Mouse (Mus musculus) ES-Bruce4 (cell line): ENCODE data around the gene Ccdc137.

ENCODE experiments used
- CTCF ChIP-seq: IDR thresholded peaks from one replicate; pipeline ENCODE4 v1.8.1; 2011; ENCODE audit warnings: low read depth, low read length
- POLR2A ChIP-seq: IDR thresholded peaks from one replicate; pipeline ENCODE4 v1.8.1; 2011; ENCODE audit warnings: low read length; ENCODE audit not compliant: insufficient read depth

- TF ChIP-seq POLR2A, result no peak
- no peak for TF ChIP-seq CTCF
These were observed at the start of gene Ccdc137, which contains the start of gene Oxld1 for GRCm38 (mm10) chr11:120457772-120458751.
